Mouse (Mus musculus): ENCODE measurements around the gene Afmid. TPM values are rescaled to one million over a fixed set of nuclear protein-coding genes. Genes with fewer than 3 reads are reported as not detected.

Afmid gene
- total RNA-seq (2014; rRNA removed), result 3.6 and 3.8 TPM in 2 replicates
- 7.4 and 8.8 TPM in 2 replicates for polyA plus RNA-seq (2015; fragmentation: Nextera tagmentation; extraction: Ambion mirVana)

- peak within 1 kb of the TSS; percentile 58 for H3K9ac ChIP-seq
- no peaks in the 10 kb centered on the region for H3K27me3 ChIP-seq (ENCODE audit: insufficient read depth, low read length)
- H3K36me3 ChIP-seq (ENCODE audit: insufficient read depth), result no peaks in the 10 kb centered on the region
- H3K4me3 ChIP-seq (ENCODE audit: low read depth, low read length), result peak within 1 kb of the TSS; percentile 47
- H3K4me1 ChIP-seq (ENCODE audit: insufficient read depth), result peaks cover 5% of the 10 kb centered on the region; the same call in 1 of the 2 replicates
- DNase-seq (peak; percentile 82), ATAC-seq (peak; percentile 74)
- TF ChIP-seq CTCF (IDR thresholded peaks at IDR 0.05; ENCODE audit: low read depth), result no peak
- peak within 1 kb of the TSS; percentile 85 for H3K4me2 ChIP-seq (ENCODE audit: low read depth)
- under 1% methylated on average over 34 of the region's 34 CpGs for WGBS
- peak within 1 kb of the TSS; percentile 36 for H3K27ac ChIP-seq (ENCODE audit: low read depth, low read length)
- H3K9me3 ChIP-seq (ENCODE audit: low read length), result no peaks in the 10 kb centered on the region
Observed at GRCm38 (mm10) chr11:117825333-117826101, at the start of gene Afmid, which contains the start of gene Tk1. Gene Afmid, plus strand, starts transcription at chr11:117825924. Gene Tk1, minus strand, starts transcription at chr11:117826092.

GRCm38 (mm10) chr11:117776085-117776792, 49.5 kb upstream of the Afmid start:
- Histone ChIP-seq H3K27me3 (ENCODE audit: insufficient read depth, low read length) (peaks cover 13% of the 10 kb centered on the region; the same call in 1 of the 2 replicates), H3K9me3 (ENCODE audit: low read length) (no peaks in the 10 kb centered on the region), H3K4me1 (ENCODE audit: insufficient read depth) (peaks cover 7% of the 10 kb centered on the region; the same call in 1 of the 2 replicates), H3K36me3 (ENCODE audit: insufficient read depth) (no peaks in the 10 kb centered on the region), H3K4me2 (ENCODE audit: low read depth) (no peak overlapping the region), H3K27ac (ENCODE audit: low read depth, low read length) (no peak overlapping the region), H3K4me3 (ENCODE audit: low read depth, low read length) (no peak overlapping the region), H3K9ac (no peak overlapping the region)
- ATAC-seq (no peak), DNase-seq (no peak)
- 90% methylated on average over 14 of the region's 14 CpGs for WGBS
- TF ChIP-seq CTCF (IDR thresholded peaks at IDR 0.05; ENCODE audit: low read depth), result no peak

GRCm38 (mm10) chr11:117777111-117777510, 48.6 kb upstream of the Afmid start:
- Histone ChIP-seq H3K27me3 (ENCODE audit: insufficient read depth, low read length) (peaks cover 13% of the 10 kb centered on the region; the same call in 1 of the 2 replicates), H3K4me2 (ENCODE audit: low read depth) (no peak overlapping the region), H3K27ac (ENCODE audit: low read depth, low read length) (no peak overlapping the region), H3K4me1 (ENCODE audit: insufficient read depth) (peaks cover 7% of the 10 kb centered on the region; the same call in 1 of the 2 replicates), H3K36me3 (ENCODE audit: insufficient read depth) (no peaks in the 10 kb centered on the region), H3K9ac (no peak overlapping the region), H3K9me3 (ENCODE audit: low read length) (no peaks in the 10 kb centered on the region), H3K4me3 (ENCODE audit: low read depth, low read length) (no peak overlapping the region)
- DNase-seq (no peak), ATAC-seq (no peak)
- TF ChIP-seq CTCF (IDR thresholded peaks at IDR 0.05; ENCODE audit: low read depth), result no peak
- WGBS, result 87% methylated on average over 5 of the region's 5 CpGs

GRCm38 (mm10) chr11:117778031-117778430, 47.7 kb upstream of the Afmid start:
- H3K4me2 ChIP-seq (ENCODE audit: low read depth), result no peak overlapping the region
- H3K27ac ChIP-seq (ENCODE audit: low read depth, low read length), result no peak overlapping the region
- H3K36me3 ChIP-seq (ENCODE audit: insufficient read depth), result no peaks in the 10 kb centered on the region
- H3K4me3 ChIP-seq (ENCODE audit: low read depth, low read length), result no peak overlapping the region
- no peaks in the 10 kb centered on the region for H3K9me3 ChIP-seq (ENCODE audit: low read length)
- H3K4me1 ChIP-seq (ENCODE audit: insufficient read depth), result peaks cover 7% of the 10 kb centered on the region; the same call in 1 of the 2 replicates
- peaks cover 13% of the 10 kb centered on the region; the same call in 1 of the 2 replicates for H3K27me3 ChIP-seq (ENCODE audit: insufficient read depth, low read length)
- WGBS, result 93% methylated on average over 11 of the region's 11 CpGs
- no peak for TF ChIP-seq CTCF (IDR thresholded peaks at IDR 0.05; ENCODE audit: low read depth)
- DNase-seq, result no peak
- no peak for ATAC-seq
- no peak overlapping the region for H3K9ac ChIP-seq

- no peak overlapping the region for H3K9ac ChIP-seq
- no peaks in the 10 kb centered on the region for H3K9me3 ChIP-seq (ENCODE audit: low read length)
- H3K36me3 ChIP-seq (ENCODE audit: insufficient read depth), result no peaks in the 10 kb centered on the region
- TF ChIP-seq CTCF (IDR thresholded peaks at IDR 0.05; ENCODE audit: low read depth), result no peak
- peak overlapping the region; percentile 59; the same call in 1 of the 2 replicates for H3K27ac ChIP-seq (ENCODE audit: low read depth, low read length)
- peaks cover 17% of the 10 kb centered on the region; the same call in 1 of the 2 replicates for H3K27me3 ChIP-seq (ENCODE audit: insufficient read depth, low read length)
- H3K4me3 ChIP-seq (ENCODE audit: low read depth, low read length), result no peak overlapping the region
- DNase-seq (no peak), ATAC-seq (no peak)
- WGBS, result 77% methylated on average over 12 of the region's 12 CpGs
- peak overlapping the region; percentile 41; the same call in 1 of the 2 replicates for H3K4me2 ChIP-seq (ENCODE audit: low read depth)
- peaks cover 7% of the 10 kb centered on the region; the same call in 1 of the 2 replicates for H3K4me1 ChIP-seq (ENCODE audit: insufficient read depth)
Observed at GRCm38 (mm10) chr11:117778851-117779433, 46.8 kb upstream of the Afmid start.

DNA sequence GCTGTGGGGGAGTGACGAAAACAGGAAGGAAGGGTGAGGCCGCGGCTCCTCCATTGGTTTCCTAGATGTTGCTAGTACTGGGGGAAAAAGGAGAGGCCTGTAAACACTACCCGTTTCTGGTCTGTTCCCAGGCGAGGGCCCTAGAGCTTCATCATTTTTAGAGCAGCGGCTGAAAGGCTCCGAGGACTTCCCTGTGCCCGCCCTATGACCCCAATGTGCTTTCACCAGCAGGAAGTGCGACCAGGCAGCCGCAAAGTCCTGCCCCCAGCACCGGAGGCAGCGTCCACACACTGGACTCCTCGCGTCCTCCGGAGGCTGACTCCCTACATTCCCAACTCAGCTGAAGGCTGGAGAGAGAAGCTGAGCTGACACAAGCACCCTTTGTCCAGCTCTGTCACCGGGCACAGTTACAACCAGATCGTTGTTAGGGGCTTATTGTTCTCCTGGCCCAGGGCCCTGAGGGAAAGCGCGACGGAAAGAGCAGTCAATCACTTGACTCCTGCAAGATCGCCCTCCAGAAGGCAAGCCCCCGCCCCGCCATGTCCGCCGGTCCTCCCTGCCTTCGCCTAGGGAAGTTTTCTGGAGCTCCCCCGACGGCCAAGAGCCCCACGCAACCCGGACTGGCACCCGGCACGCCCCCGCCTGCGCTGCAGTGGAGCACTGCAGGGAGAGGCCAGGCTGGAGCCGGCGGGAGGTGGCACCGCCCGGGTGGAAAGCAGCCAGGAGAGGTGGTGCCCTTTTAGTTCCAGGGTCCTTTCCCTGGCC, 46.1 kb upstream of the Afmid start:
- Histone ChIP-seq H3K27me3 (ENCODE audit: insufficient read depth, low read length) (peaks cover 17% of the 10 kb centered on the region; the same call in 1 of the 2 replicates), H3K36me3 (ENCODE audit: insufficient read depth) (no peaks in the 10 kb centered on the region), H3K4me1 (ENCODE audit: insufficient read depth) (peaks cover 7% of the 10 kb centered on the region; the same call in 1 of the 2 replicates), H3K9me3 (ENCODE audit: low read length) (no peaks in the 10 kb centered on the region), H3K4me2 (ENCODE audit: low read depth) (peak overlapping the region; percentile 41), H3K27ac (ENCODE audit: low read depth, low read length) (peak overlapping the region; percentile 59), H3K9ac (0 out of 2 replicates have a peak overlapping the region, but pooled peaks have one; percentile 10), H3K4me3 (ENCODE audit: low read depth, low read length) (peak overlapping the region; percentile 17)
- TF ChIP-seq CTCF (IDR thresholded peaks at IDR 0.05; ENCODE audit: low read depth), result no peak
- peak; percentile 45 for ATAC-seq
- WGBS, result 9% methylated on average over 38 of the region's 38 CpGs
- peak; percentile 53 for DNase-seq
